Comparison of ENCODE assay signal across 8 mouse cellular contexts in genomic region chr1:84840018-84840664, GRCm38 (mm10). TPM values are rescaled to one million over a fixed set of nuclear protein-coding genes. Genes with fewer than 3 reads are reported as not detected.
DNase-seq lines count a peak whose midpoint lies in the region; ATAC-seq and TF ChIP-seq lines count a peak whose summit lies in the region.

TSS of gene Trip12 (minus strand) at chr1:84840516.

- H3K27ac ChIP-seq in liver, adult 2 months (replicated peaks; ENCODE audit: insufficient read depth, low read depth, low read length): peak within 1 kb of the TSS; percentile 89
- peak within 1 kb of the TSS; percentile 98 for H3K27ac ChIP-seq in forebrain, embryonic 12.5 days
- H3K27ac ChIP-seq in hindbrain, embryonic 10.5 days: peak within 1 kb of the TSS; percentile 99
- peak within 1 kb of the TSS; percentile 94 for H3K27ac ChIP-seq in liver, embryonic 12.5 days
- peak within 1 kb of the TSS; percentile 92 for H3K27ac ChIP-seq in small intestine, adult 2 months (ENCODE audit: insufficient read depth, low read depth, low read length)

- H3K36me3 ChIP-seq in liver, adult 2 months (ENCODE audit: control insufficient read depth, insufficient read depth, low read length): no peaks in the 10 kb centered on the region
- H3K36me3 ChIP-seq in forebrain, embryonic 12.5 days (replicated peaks): no peaks in the 10 kb centered on the region
- peaks cover 9% of the 10 kb centered on the region; the same call in 1 of the 2 replicates for H3K36me3 ChIP-seq in hindbrain, embryonic 10.5 days
- no peaks in the 10 kb centered on the region for H3K36me3 ChIP-seq in liver, embryonic 12.5 days
- H3K36me3 ChIP-seq in small intestine, adult 2 months (ENCODE audit: control insufficient read depth, insufficient read depth, low read length): no peaks in the 10 kb centered on the region; the same call in 1 of the 2 replicates

- peak within 1 kb of the TSS; percentile 99 for H3K9ac ChIP-seq in liver, adult 2 months (ENCODE audit: low read depth, low read length)
- H3K9ac ChIP-seq in forebrain, embryonic 12.5 days: peak within 1 kb of the TSS; percentile 98
- peak within 1 kb of the TSS; percentile 99 for H3K9ac ChIP-seq in liver, embryonic 12.5 days

- DNase-seq in liver, adult 2 months (ENCODE audit: extremely low read depth, low read depth, low spot score): no peak
- DNase-seq in liver: no peak
- peak; percentile 86 for DNase-seq in ZHBTc4 (ENCODE audit: low read depth, low spot score)
- no peak for DNase-seq in hindbrain, embryonic 10.5 days (ENCODE audit: low spot score)
- DNase-seq in urinary bladder, postnatal 4 days (ENCODE audit: low spot score in 2 of 2): no peak

- H3K79me2 ChIP-seq in liver, adult 2 months (ENCODE audit: control insufficient read depth, insufficient read depth, low read length): peaks cover 10% of the 10 kb centered on the region

- H3K9me3 ChIP-seq in forebrain, embryonic 12.5 days: no peaks in the 10 kb centered on the region
- no peaks in the 10 kb centered on the region for H3K9me3 ChIP-seq in hindbrain, embryonic 10.5 days
- no peaks in the 10 kb centered on the region for H3K9me3 ChIP-seq in liver, embryonic 12.5 days (replicated peaks)

- under 1% methylated on average over 39 of the region's 39 CpGs for WGBS in liver, adult 2 months
- 0% methylated on average over 35 of the region's 39 CpGs for WGBS in forebrain, embryonic 12.5 days
- WGBS in hindbrain, embryonic 10.5 days: under 1% methylated on average over 39 of the region's 39 CpGs
- WGBS in liver, embryonic 12.5 days (ENCODE audit: insufficient replicate concordance): under 1% methylated on average over 39 of the region's 39 CpGs
- under 1% methylated on average over 39 of the region's 39 CpGs for WGBS in small intestine, adult 2 months

- H3K4me1 ChIP-seq in liver, adult 2 months (ENCODE audit: control insufficient read depth, insufficient read depth, low read length): no peaks in the 10 kb centered on the region
- H3K4me1 ChIP-seq in forebrain, embryonic 12.5 days: peaks cover 21% of the 10 kb centered on the region
- H3K4me1 ChIP-seq in hindbrain, embryonic 10.5 days (replicated peaks): peaks cover 18% of the 10 kb centered on the region
- H3K4me1 ChIP-seq in liver, embryonic 12.5 days: peaks cover 37% of the 10 kb centered on the region
- no peaks in the 10 kb centered on the region for H3K4me1 ChIP-seq in small intestine, adult 2 months (ENCODE audit: control insufficient read depth, insufficient read depth, insufficient read length, low read length)

- no peak for TF ChIP-seq POLR2A in liver, adult 2 months (IDR thresholded peaks at IDR 0.05; ENCODE audit: extremely low read depth, insufficient read depth, low read length)
- no peak; the same call in 1 of the 2 replicates for TF ChIP-seq POLR2A in small intestine, adult 2 months (IDR thresholded peaks at IDR 0.05; ENCODE audit: low read depth, low read length)

- no peaks in the 10 kb centered on the region for H3K27me3 ChIP-seq in liver, adult 2 months (ENCODE audit: control insufficient read depth, insufficient read depth, low read length)
- no peaks in the 10 kb centered on the region for H3K27me3 ChIP-seq in forebrain, embryonic 12.5 days
- H3K27me3 ChIP-seq in hindbrain, embryonic 10.5 days (ENCODE audit: insufficient read depth, poor library complexity, severe bottlenecking): no peaks in the 10 kb centered on the region
- no peaks in the 10 kb centered on the region for H3K27me3 ChIP-seq in liver, embryonic 12.5 days (replicated peaks)
- H3K27me3 ChIP-seq in small intestine, adult 2 months (ENCODE audit: control insufficient read depth, insufficient read depth, low read length): no peaks in the 10 kb centered on the region

- H3K4me3 ChIP-seq in liver, adult 2 months (ENCODE audit: insufficient read depth, low read depth, low read length): peak within 1 kb of the TSS; percentile 77
- H3K4me3 ChIP-seq in forebrain, embryonic 12.5 days (replicated peaks): peak within 1 kb of the TSS; percentile 98
- H3K4me3 ChIP-seq in hindbrain, embryonic 10.5 days: peak within 1 kb of the TSS; percentile 98
- peak within 1 kb of the TSS; percentile 99 for H3K4me3 ChIP-seq in liver, embryonic 12.5 days
- H3K4me3 ChIP-seq in small intestine, adult 2 months (ENCODE audit: low read depth, low read length): peak within 1 kb of the TSS; percentile 95

- ATAC-seq in forebrain, embryonic 12.5 days (ENCODE audit: low FRiP score): no peak; the same call in 1 of the 2 replicates
- peak; percentile 59 for ATAC-seq in liver, embryonic 12.5 days

- no peak for TF ChIP-seq CTCF in liver, adult 2 months (IDR thresholded peaks at IDR 0.05; ENCODE audit: low read depth, low read length)
- peak; percentile 17; the same call in 1 of the 2 replicates for TF ChIP-seq CTCF in small intestine, adult 2 months (IDR thresholded peaks at IDR 0.05; ENCODE audit: extremely low read depth, insufficient read length, insufficient replicate concordance, low read depth, low read length)

- peak within 1 kb of the TSS; percentile 72 for H3K4me2 ChIP-seq in forebrain, embryonic 12.5 days
- peak within 1 kb of the TSS; percentile 87 for H3K4me2 ChIP-seq in liver, embryonic 12.5 days

RNA-seq across cellular contexts. Expression of gene Trip12, which starts in this region (rescaled TPM):
- total RNA-seq in liver, adult 2 months (2014; rRNA removed): 81.6 and 86.0 TPM in 2 replicates
- 14.1 and 15.6 TPM in 2 replicates for polyA plus RNA-seq in liver, adult 2 months (2012; rRNA removed)
- polyA plus RNA-seq in forebrain, embryonic 12.5 days (2016; fragmentation: Nextera tagmentation; extraction: Ambion mirVana): 107 and 108 TPM in 2 replicates
- polyA plus RNA-seq in hindbrain, embryonic 10.5 days (2016; fragmentation: Nextera tagmentation; extraction: Ambion mirVana): 68.1 and 80.0 TPM in 2 replicates
- polyA plus RNA-seq in liver, embryonic 12.5 days (2016; fragmentation: Nextera tagmentation; extraction: Ambion mirVana): 53.6 and 57.9 TPM in 2 replicates
- polyA plus RNA-seq in small intestine, adult 2 months (2012; rRNA removed): 2.6 and 8.7 TPM in 2 replicates
